Mouse (Mus musculus) A20 (cell line): ENCODE measurements around the gene Rsc1a1.

ENCODE experiments used
- DNase-seq: peaks from one replicate; pipeline ENCODE4 v3.0.0-alpha.2; 2011; ENCODE audit warnings: low read depth, low spot score

Gene Rsc1a1

GRCm38 (mm10) chr4:141655908-141656608 lies 29.3 kb downstream of the Rsc1a1 start:
- DNase-seq = no peak

GRCm38 (mm10) chr4:141654509-141654908 lies 30.9 kb downstream of the Rsc1a1 start:
- DNase-seq = no peak

- no peak for DNase-seq
These were observed 31.6 kb downstream of the Rsc1a1 start for GRCm38 (mm10) chr4:141653813-141654212.

GRCm38 (mm10) chr4:141653044-141653443 lies 32.4 kb downstream of the Rsc1a1 start:
- DNase-seq = no peak

GRCm38 (mm10) chr4:141651944-141652343 lies 33.5 kb downstream of the Rsc1a1 start:
- no peak for DNase-seq

- no peak for DNase-seq
These were observed 34.1 kb downstream of the Rsc1a1 start for GRCm38 (mm10) chr4:141651286-141651685.

GRCm38 (mm10) chr4:141649244-141649643 lies 36.2 kb downstream of the Rsc1a1 start:
- DNase-seq = no peak

GRCm38 (mm10) chr4:141648262-141648661 lies 37.1 kb downstream of the Rsc1a1 start:
- DNase-seq = no peak

GRCm38 (mm10) chr4:141647187-141647586 lies 38.2 kb downstream of the Rsc1a1 start:
- DNase-seq = no peak

- no peak for DNase-seq
These were observed 39.4 kb downstream of the Rsc1a1 start for GRCm38 (mm10) chr4:141645988-141646387.

GRCm38 (mm10) chr4:141643118-141643855 lies 42.1 kb downstream of the Rsc1a1 start:
- DNase-seq = no peak

- no peak for DNase-seq
These were observed 43.2 kb downstream of the Rsc1a1 start for GRCm38 (mm10) chr4:141641961-141642811.

GRCm38 (mm10) chr4:141641353-141641771 lies 44.0 kb downstream of the Rsc1a1 start:
- no peak for DNase-seq

GRCm38 (mm10) chr4:141639474-141639873 lies 45.9 kb downstream of the Rsc1a1 start:
- DNase-seq = no peak

GRCm38 (mm10) chr4:141636693-141637092 lies 48.7 kb downstream of the Rsc1a1 start:
- DNase-seq = no peak

- no peak for DNase-seq
These were observed 49.4 kb downstream of the Rsc1a1 start for GRCm38 (mm10) chr4:141635991-141636390.
